Mouse (Mus musculus) large intestine, adult 2 months (tissue): ENCODE data around the gene Slc7a6os. TPM values are rescaled to one million over a fixed set of nuclear protein-coding genes. Genes with fewer than 3 reads are reported as not detected.

Experiments used
- DNase-seq: peaks from one replicate; pipeline ENCODE4 v3.0.0-alpha.2; 2012; ENCODE audit warnings: low read depth, low spot score
- WGBS: fragments of 180-500 bp; shearing (Covaris S2); methylation state at CpG from one replicate; pipeline ENCODE4 v1.1.7; 2018; 5-methylcytosine and 5-hydroxymethylcytosine counted together
- polyA plus RNA-seq: library from polyadenylated mRNA; depleted of rRNA; stranded (reverse); fragments of >200 nt; gene quantifications from 2 replicates; pipeline ENCODE4 v1.2.3, GENCODE M21; 2012; rRNA removed

Slc7a6os gene
- polyA plus RNA-seq, 1 experiment, result 15.0 TPM

- WGBS, result 83% methylated on average over 8 of the region's 8 CpGs
Measured at GRCm38 (mm10) chr8:106185628-106186270, 25.0 kb downstream of the Slc7a6os start.

GRCm38 (mm10) chr8:106178428-106178827 lies 32.3 kb downstream of the Slc7a6os start:
- no peak for DNase-seq
- 59% methylated on average over 2 of the region's 2 CpGs for WGBS

More at GRCm38 (mm10) chr8:106185628-106186270, 25.0 kb downstream of the Slc7a6os start:
- DNase-seq, result no peak

- WGBS, result 74% methylated on average over 1 of the region's 1 CpGs
- no peak for DNase-seq
Measured at GRCm38 (mm10) chr8:106177594-106177993, 33.1 kb downstream of the Slc7a6os start.

GRCm38 (mm10) chr8:106176891-106177290 lies 33.8 kb downstream of the Slc7a6os start:
- DNase-seq, result no peak
- 38% methylated on average over 1 of the region's 1 CpGs for WGBS

- no peak for DNase-seq
- WGBS, result 85% methylated on average over 3 of the region's 3 CpGs
Measured at GRCm38 (mm10) chr8:106173566-106173965, 37.2 kb downstream of the Slc7a6os start.

- DNase-seq, result no peak
- 17% methylated on average over 6 of the region's 6 CpGs for WGBS
Measured at GRCm38 (mm10) chr8:106169934-106170480, 40.7 kb downstream of the Slc7a6os start.

GRCm38 (mm10) chr8:106169017-106169933 lies 41.5 kb downstream of the Slc7a6os start:
- no peak for DNase-seq
- 1% methylated on average over 54 of the region's 54 CpGs for WGBS

- DNase-seq, result no peak
- WGBS, result under 1% methylated on average over 59 of the region's 59 CpGs
Measured at GRCm38 (mm10) chr8:106168356-106169016, 42.2 kb downstream of the Slc7a6os start, which contains the start of gene Slc7a6. Slc7a6 (plus strand) TSS chr8:106168857.

GRCm38 (mm10) chr8:106165460-106165859 lies 45.3 kb downstream of the Slc7a6os start:
- WGBS, result 40% methylated on average over 4 of the region's 4 CpGs
- DNase-seq, result no peak

- WGBS, result 86% methylated on average over 9 of the region's 9 CpGs
- no peak for DNase-seq
Measured at GRCm38 (mm10) chr8:106163251-106163650, 47.5 kb downstream of the Slc7a6os start.

GRCm38 (mm10) chr8:106159876-106160275 lies 50.9 kb downstream of the Slc7a6os start:
- WGBS, result 87% methylated on average over 6 of the region's 6 CpGs
- DNase-seq, result no peak

GRCm38 (mm10) chr8:106158381-106158780 lies 52.4 kb downstream of the Slc7a6os start:
- 93% methylated on average over 10 of the region's 10 CpGs for WGBS
- no peak for DNase-seq

GRCm38 (mm10) chr8:106157419-106157818 lies 53.3 kb downstream of the Slc7a6os start:
- 47% methylated on average over 1 of the region's 1 CpGs for WGBS

GRCm38 (mm10) chr8:106152876-106153275 lies 57.9 kb downstream of the Slc7a6os start:
- DNase-seq, result no peak
- 64% methylated on average over 4 of the region's 4 CpGs for WGBS

More at GRCm38 (mm10) chr8:106157419-106157818, 53.3 kb downstream of the Slc7a6os start:
- DNase-seq, result no peak

- DNase-seq, result no peak
- WGBS, result 71% methylated on average over 9 of the region's 9 CpGs
Measured at GRCm38 (mm10) chr8:106151041-106151440, 59.7 kb downstream of the Slc7a6os start.

Other genes starting within 250 kb of the Slc7a6os start
- gene Slc12a4, start 244.8 kb downstream of the Slc7a6os start, polyA plus RNA-seq, result 9.0 and 12.6 TPM in 2 replicates
- gene Dpep3, start 231.5 kb downstream of the Slc7a6os start, polyA plus RNA-seq, result 0.10 and 0.14 TPM in 2 replicates
- gene Dus2, start 219.6 kb downstream of the Slc7a6os start, polyA plus RNA-seq, result 7.2 and 9.9 TPM in 2 replicates
- gene Dpep2nb, start 205.0 kb downstream of the Slc7a6os start, polyA plus RNA-seq, result not detected in 2 replicates
- gene Ddx28, start 199.1 kb downstream of the Slc7a6os start, polyA plus RNA-seq, result 6.3 and 6.7 TPM in 2 replicates
- 14.8 and 27.1 TPM in 2 replicates for gene Nfatc3, start 152.1 kb downstream of the Slc7a6os start, polyA plus RNA-seq
- 19.4 and 32.1 TPM in 2 replicates for gene Esrp2, start 74.0 kb downstream of the Slc7a6os start, polyA plus RNA-seq
- gene Pla2g15, start 60.5 kb downstream of the Slc7a6os start, polyA plus RNA-seq, result 4.5 TPM in 2 replicates
- gene Slc7a6, start 42.1 kb downstream of the Slc7a6os start, polyA plus RNA-seq, result 7.7 and 11.6 TPM in 2 replicates
- gene Prmt7, start within 50 bp of the Slc7a6os start, polyA plus RNA-seq, result 19.0 and 20.8 TPM in 2 replicates
- gene Smpd3, start 127.1 kb upstream of the Slc7a6os start, polyA plus RNA-seq, result 54.3 and 81.6 TPM in 2 replicates
- gene Zfp90, start 204.4 kb upstream of the Slc7a6os start, polyA plus RNA-seq, result 1.4 and 1.7 TPM in 2 replicates